Mouse (Mus musculus) central nervous system, embryonic 18 days (tissue): ENCODE measurements around the gene Csf1. TPM values are rescaled to one million over a fixed set of nuclear protein-coding genes. Genes with fewer than 3 reads are reported as not detected.

Source experiments
- polyA plus RNA-seq: library from polyadenylated mRNA; depleted of rRNA; stranded (reverse); fragments of >200 nt; gene quantifications from 2 replicates; pipeline ENCODE4 v1.2.3, GENCODE M21; 2012; rRNA removed

Gene Csf1
- polyA plus RNA-seq: 7.5 and 8.0 TPM in 2 replicates

GRCm38 (mm10) chr3:107759929-107760581 is at the start of gene Csf1:
TSS of gene Csf1 (minus strand) at chr3:107760469.

DNA sequence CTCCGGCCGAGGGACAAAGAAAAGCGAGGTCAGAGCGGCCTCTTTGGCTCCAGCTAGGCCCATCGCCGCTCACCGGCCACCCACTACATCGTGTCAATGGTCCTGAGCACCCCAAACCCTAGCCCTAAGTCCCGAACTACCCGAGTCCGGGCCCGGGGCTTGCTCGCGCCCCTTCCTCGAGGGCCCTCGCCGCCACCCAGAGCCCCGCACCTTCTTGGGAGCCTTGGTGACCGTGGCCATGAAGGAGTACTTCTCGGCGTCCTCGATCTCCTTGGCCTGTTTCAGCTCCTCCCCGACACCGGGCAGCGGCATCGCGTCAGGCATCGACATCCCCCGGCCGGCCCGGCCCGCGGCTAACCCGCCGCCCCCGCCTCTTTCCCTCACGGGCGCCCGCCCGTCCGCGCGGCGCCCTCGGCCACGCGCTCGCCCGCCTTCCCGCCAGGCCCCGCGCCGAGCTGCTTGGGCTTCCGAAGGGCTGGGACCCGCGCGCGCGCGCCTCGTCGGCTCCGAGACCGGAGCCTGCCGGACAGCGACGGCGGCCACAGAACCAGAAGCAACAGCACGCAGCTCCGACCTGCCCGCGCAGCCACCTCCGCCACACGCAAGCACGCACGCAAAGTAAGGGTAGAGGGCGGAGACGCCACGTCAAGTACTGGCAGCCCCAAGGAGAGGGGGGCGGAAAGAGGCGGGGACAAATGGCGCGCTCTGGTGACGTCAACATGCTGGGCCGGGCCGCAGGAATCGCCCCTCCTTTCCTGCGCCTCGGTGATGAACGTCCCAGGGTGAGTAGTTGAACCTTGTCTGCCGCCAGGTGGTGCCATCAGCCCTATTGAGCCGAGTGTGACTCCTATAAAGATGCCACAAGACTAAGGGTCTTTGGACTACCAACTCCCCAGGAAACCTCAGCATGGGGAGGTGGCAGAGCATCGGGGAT is 64.1 kb downstream of the Csf1 start, which contains the start of gene Ahcyl1:
Ahcyl1 (minus strand) TSS at position 613 of the 934 bp plus-strand sequence.

Other genes starting within 250 kb of the Csf1 start
- gene Slc6a17, start 242.5 kb downstream of the Csf1 start, polyA plus RNA-seq: 57.2 and 65.0 TPM in 2 replicates
- gene Ubl4b, start 205.4 kb downstream of the Csf1 start, polyA plus RNA-seq: 0.05 TPM in 1 of 2 replicates, not detected in the other
- gene Alx3, start 165.4 kb downstream of the Csf1 start, polyA plus RNA-seq: 1.3 and 2.2 TPM in 2 replicates
- gene Gm10961, start 129.1 kb downstream of the Csf1 start, polyA plus RNA-seq: not detected in 2 replicates
- gene Strip1, start 128.8 kb downstream of the Csf1 start, polyA plus RNA-seq: 181 and 186 TPM in 2 replicates
- gene Ahcyl1, start 63.9 kb downstream of the Csf1 start, polyA plus RNA-seq: 201 and 208 TPM in 2 replicates
- gene Eps8l3, start 116.8 kb upstream of the Csf1 start, polyA plus RNA-seq: 0.03 TPM in 1 of 2 replicates, not detected in the other
- 158 and 185 TPM in 2 replicates for gene Gstm5, start 135.4 kb upstream of the Csf1 start, polyA plus RNA-seq
- 40.9 and 45.0 TPM in 2 replicates for gene Gstm7, start 171.3 kb upstream of the Csf1 start, polyA plus RNA-seq
- 10.0 and 10.6 TPM in 2 replicates for gene Gstm6, start 183.3 kb upstream of the Csf1 start, polyA plus RNA-seq
- not detected in 2 replicates for gene Gstm3, start 208.8 kb upstream of the Csf1 start, polyA plus RNA-seq
- gene Gstm2, start 226.0 kb upstream of the Csf1 start, polyA plus RNA-seq: 6.8 and 8.2 TPM in 2 replicates